Mouse (Mus musculus) myocyte (in vitro differentiated cells): ENCODE measurements around the gene Smg6. TPM values are rescaled to one million over a fixed set of nuclear protein-coding genes. Genes with fewer than 3 reads are reported as not detected.
"Not testable (repeated sequence)": the region's sequence is repeated elsewhere in the genome, so short reads cannot be mapped to it uniquely, and the experiment has no call there.

Experiments
- H3K27me3 ChIP-seq: one replicate; pipeline ENCODE4 v1.6.1; 2011; ENCODE audit not compliant: control insufficient read depth, insufficient read depth, insufficient read length
- H3K36me3 ChIP-seq: one replicate; pipeline ENCODE4 v1.6.1; 2011; ENCODE audit not compliant: control insufficient read depth, insufficient read depth
- H3K4me2 ChIP-seq: one replicate; pipeline ENCODE4 v1.6.1; 2011; ENCODE audit warnings: low read depth, control low read depth
- H3K4me3 ChIP-seq: one replicate; pipeline ENCODE4 v1.5.1; 2011; ENCODE audit warnings: mild to moderate bottlenecking, control low read depth, moderate library complexity
- H3K79me2 ChIP-seq: one replicate; pipeline ENCODE4 v1.6.1; 2011; ENCODE audit not compliant: control insufficient read depth, insufficient read depth
- H3ac ChIP-seq: one replicate; pipeline ENCODE4 v1.6.1; 2011; ENCODE audit not compliant: control insufficient read depth, insufficient read length
- CEBPB ChIP-seq: IDR thresholded peaks from 2 replicates; pipeline ENCODE4 v1.6.1; 2011; ENCODE audit warnings: mild to moderate bottlenecking, moderate library complexity; ENCODE audit not compliant: poor library complexity, insufficient read depth, severe bottlenecking
- E2F4 ChIP-seq: IDR thresholded peaks from one replicate; pipeline ENCODE4 v1.6.1; 2011; ENCODE audit warnings: mild to moderate bottlenecking, control low read depth, moderate library complexity; ENCODE audit not compliant: insufficient read depth
- MAX ChIP-seq: IDR thresholded peaks from one replicate; pipeline ENCODE4 v1.6.1; 2011; ENCODE audit warnings: low read depth, mild to moderate bottlenecking, control low read depth
- MYOD1 ChIP-seq, 3 experiments: IDR thresholded peaks; one replicate each; pipeline ENCODE4 v1.6.1; 2011; ENCODE audit warnings: control low read depth in 2 of 3, low read depth in 2 of 3, mild to moderate bottlenecking in 2 of 3, moderate library complexity in 1 of 3; ENCODE audit not compliant: insufficient read length in 2 of 3, control insufficient read depth in 1 of 3
- MYOG ChIP-seq, 3 experiments: IDR thresholded peaks; one replicate each; pipeline ENCODE4 v1.6.1; 2011; ENCODE audit warnings: control low read depth in 2 of 3, low read depth in 2 of 3, mild to moderate bottlenecking in 2 of 3; ENCODE audit not compliant: insufficient read length in 2 of 3, control insufficient read depth in 1 of 3, insufficient read depth in 1 of 3
- POLR2A ChIP-seq: IDR thresholded peaks from one replicate; pipeline ENCODE4 v1.6.1; 2011; ENCODE audit warnings: low read depth, mild to moderate bottlenecking, control low read depth, moderate library complexity; ENCODE audit not compliant: insufficient read length
- POLR2AphosphoS2 ChIP-seq: IDR thresholded peaks from one replicate; pipeline ENCODE4 v1.6.1; 2011; ENCODE audit warnings: low read depth, control low read depth; ENCODE audit not compliant: insufficient read length
- REST ChIP-seq: IDR thresholded peaks from one replicate; pipeline ENCODE4 v1.6.1; 2011; ENCODE audit warnings: mild to moderate bottlenecking, control low read depth, moderate library complexity; ENCODE audit not compliant: insufficient read depth, insufficient read length
- SRF ChIP-seq: IDR thresholded peaks from one replicate; pipeline ENCODE4 v1.6.1; 2011; ENCODE audit warnings: low read depth; ENCODE audit not compliant: control insufficient read depth, insufficient read length
- TCF12 ChIP-seq: IDR thresholded peaks from one replicate; pipeline ENCODE4 v1.6.1; 2011; ENCODE audit warnings: mild to moderate bottlenecking, control low read depth; ENCODE audit not compliant: poor library complexity, insufficient read depth, severe bottlenecking
- TCF3 ChIP-seq: IDR thresholded peaks from one replicate; pipeline ENCODE4 v1.6.1; 2011; ENCODE audit warnings: low read depth, control low read depth; ENCODE audit not compliant: insufficient read length
- USF1 ChIP-seq: IDR thresholded peaks from one replicate; pipeline ENCODE4 v1.6.1; 2011; ENCODE audit warnings: low read depth, mild to moderate bottlenecking, control low read depth, moderate library complexity
- polyA plus RNA-seq: library from polyadenylated mRNA; unstranded; fragments of >200 nt; fragmentation: generic; extraction: Trizol; gene quantifications from one replicate; pipeline ENCODE4 v1.2.1, GENCODE M21; 2012; ENCODE audit warnings: missing spikeins

The Smg6 gene
- polyA plus RNA-seq, 1 experiment: 14.7 TPM

- Histone ChIP-seq H3K79me2 (no peaks in the 10 kb centered on the region), H3K4me2 (no peak overlapping the region), H3K27me3 (no peaks in the 10 kb centered on the region), H3K4me3 (no peak overlapping the region), H3K36me3 (no peaks in the 10 kb centered on the region), H3ac (no peak overlapping the region)
- TF ChIP-seq USF1 (no peak), E2F4 (no peak), POLR2AphosphoS2 (no peak), TCF12 (no peak), REST (no peak), POLR2A (no peak), TCF3 (no peak), MYOG (IDR thresholded peaks at IDR 0.05; ENCODE audit: control insufficient read depth in 1 of 3, insufficient read depth in 1 of 3, insufficient read length in 2 of 3, low read depth in 2 of 3) (no peak), CEBPB (no peak), MAX (no peak), SRF (no peak), MYOD1 (IDR thresholded peaks at IDR 0.05; ENCODE audit: control insufficient read depth in 1 of 3, insufficient read length in 2 of 3, low read depth in 2 of 3) (no peak)
Observed at GRCm38 (mm10) chr11:75008270-75008669, 82.6 kb downstream of the Smg6 start.

- H3K4me2 ChIP-seq, H3K36me3 ChIP-seq, H3ac ChIP-seq, H3K4me3 ChIP-seq, H3K27me3 ChIP-seq, H3K79me2 ChIP-seq: not testable (repeated sequence)
Observed at GRCm38 (mm10) chr11:75009537-75009936, 83.9 kb downstream of the Smg6 start.

GRCm38 (mm10) chr11:75012997-75013694, 87.5 kb downstream of the Smg6 start:
- no peak overlapping the region for H3K4me3 ChIP-seq
- peak overlapping the region; percentile 36 for H3K4me2 ChIP-seq
- H3K27me3 ChIP-seq: no peaks in the 10 kb centered on the region
- no peaks in the 10 kb centered on the region for H3K79me2 ChIP-seq
- no peak for TF ChIP-seq MYOG (IDR thresholded peaks at IDR 0.05; ENCODE audit: control insufficient read depth in 1 of 3, insufficient read depth in 1 of 3, insufficient read length in 2 of 3, low read depth in 2 of 3)
- peak in 2 of 3 experiments; percentile 41 to 56 for TF ChIP-seq MYOD1 (IDR thresholded peaks at IDR 0.05; ENCODE audit: control insufficient read depth in 1 of 3, insufficient read length in 2 of 3, low read depth in 2 of 3)
- TF ChIP-seq POLR2A: no peak
- no peaks in the 10 kb centered on the region for H3K36me3 ChIP-seq
- no peak overlapping the region for H3ac ChIP-seq

- no peaks in the 10 kb centered on the region for H3K79me2 ChIP-seq
- no peaks in the 10 kb centered on the region for H3K36me3 ChIP-seq
- no peaks in the 10 kb centered on the region for H3K27me3 ChIP-seq
- no peak overlapping the region for H3K4me3 ChIP-seq
- H3ac ChIP-seq: no peak overlapping the region
- H3K4me2 ChIP-seq: peak overlapping the region; percentile 36
- no peak for TF ChIP-seq MYOG (IDR thresholded peaks at IDR 0.05; ENCODE audit: control insufficient read depth in 1 of 3, insufficient read depth in 1 of 3, insufficient read length in 2 of 3, low read depth in 2 of 3)
- peak in 1 of 3 experiments; percentile 38 for TF ChIP-seq MYOD1 (IDR thresholded peaks at IDR 0.05; ENCODE audit: control insufficient read depth in 1 of 3, insufficient read length in 2 of 3, low read depth in 2 of 3)
- TF ChIP-seq TCF3: no peak
Observed at GRCm38 (mm10) chr11:75013764-75014695, 88.4 kb downstream of the Smg6 start.

DNA sequence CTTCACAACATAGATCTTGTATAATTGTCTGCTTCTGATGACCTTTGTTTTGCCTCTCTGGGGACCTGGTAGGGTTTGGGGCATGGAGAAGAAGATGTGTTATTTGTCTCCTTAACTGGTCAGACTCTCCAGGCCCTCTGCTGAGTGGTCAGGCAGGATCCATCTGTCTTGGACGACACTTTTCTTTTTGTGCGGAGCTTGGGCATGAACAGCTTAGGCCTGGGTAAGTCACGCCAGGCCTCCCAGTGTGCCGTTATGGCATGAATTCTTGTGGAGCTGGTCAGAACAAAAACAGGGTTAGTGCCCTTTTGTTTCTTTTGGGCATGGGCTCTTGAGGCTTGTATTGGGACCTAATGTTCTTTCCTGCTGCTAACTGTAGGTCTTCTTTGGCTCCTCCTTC, 89.2 kb downstream of the Smg6 start:
- TF ChIP-seq CEBPB: no peak
- TF ChIP-seq MAX: no peak
- no peak for TF ChIP-seq POLR2AphosphoS2
- no peak for TF ChIP-seq TCF3
- no peak for TF ChIP-seq E2F4
- no peak for TF ChIP-seq MYOD1 (IDR thresholded peaks at IDR 0.05; ENCODE audit: control insufficient read depth in 1 of 3, insufficient read length in 2 of 3, low read depth in 2 of 3)
- no peak for TF ChIP-seq TCF12
- TF ChIP-seq REST: no peak
- no peak for TF ChIP-seq SRF
- TF ChIP-seq MYOG (IDR thresholded peaks at IDR 0.05; ENCODE audit: control insufficient read depth in 1 of 3, insufficient read depth in 1 of 3, insufficient read length in 2 of 3, low read depth in 2 of 3): no peak
- TF ChIP-seq POLR2A: no peak
- no peak for TF ChIP-seq USF1
- H3K79me2 ChIP-seq: no peaks in the 10 kb centered on the region
- peak overlapping the region; percentile 36 for H3K4me2 ChIP-seq
- no peaks in the 10 kb centered on the region for H3K27me3 ChIP-seq
- no peak overlapping the region for H3ac ChIP-seq
- no peak overlapping the region for H3K4me3 ChIP-seq
- no peaks in the 10 kb centered on the region for H3K36me3 ChIP-seq
